Mouse (Mus musculus) thymus, postnatal 14 days (tissue): ENCODE results near the gene Sumo2.
A peak's percentile ranks its signal among the peaks of the same experiment; 100 is the strongest.
"Not testable (repeated sequence)": the region's sequence is repeated elsewhere in the genome, so short reads cannot be mapped to it uniquely, and the experiment has no call there.

Source experiments
- DNase-seq: peaks from one replicate; pipeline ENCODE4 v3.0.0; 2021

The Sumo2 gene

GRCm38 (mm10) chr11:115481553-115482259 is 54.4 kb downstream of the Sumo2 start:
- DNase-seq: peak; percentile 74

- DNase-seq: no peak
Measured at GRCm38 (mm10) chr11:115478296-115478938, 57.7 kb downstream of the Sumo2 start.

GRCm38 (mm10) chr11:115477388-115477787 is 58.7 kb downstream of the Sumo2 start:
- not testable (repeated sequence) for DNase-seq

- not testable (repeated sequence) for DNase-seq
Measured at GRCm38 (mm10) chr11:115476630-115477029, 59.4 kb downstream of the Sumo2 start.

- no peak for DNase-seq
Measured at GRCm38 (mm10) chr11:115475758-115476237, 60.3 kb downstream of the Sumo2 start.

- DNase-seq: peak; percentile 95
Measured at GRCm38 (mm10) chr11:115475025-115475757, 60.9 kb downstream of the Sumo2 start, which contains the start of gene Armc7. Gene Armc7, plus strand, starts transcription at chr11:115475667.

GRCm38 (mm10) chr11:115473626-115474275 is 62.3 kb downstream of the Sumo2 start:
- peak; percentile 96 for DNase-seq
